Mouse (Mus musculus) hematopoietic stem cell, adult 5-6 weeks (primary cell): Measurements from ENCODE around the gene Gnai2. TPM values are rescaled to one million over a fixed set of nuclear protein-coding genes. Genes with fewer than 3 reads are reported as not detected.

Source experiments
- ATAC-seq, 2 experiments: fragments of 125-278 bp in 1 of 2; replicated peaks in 1 of 2; 2 replicates each; pipeline ENCODE4 v1.8.0; 2016 to 2017; ENCODE audit warnings: inconsistent platforms in 2 of 2, mild to moderate bottlenecking in 2 of 2, moderate number of reproducible peaks in 2 of 2, low read depth in 1 of 2, moderate TSS enrichment in 1 of 2; ENCODE audit not compliant: low FRiP score in 2 of 2, poor library complexity in 2 of 2, severe bottlenecking in 2 of 2, insufficient read depth in 1 of 2, low TSS enrichment in 1 of 2
- total RNA-seq: library from RNA; stranded (forward); fragments of 172-1452, 232-1000 nt; gene quantifications from 2 replicates; pipeline ENCODE4 v1.2.3, GENCODE M21; 2017

Gnai2 gene
- total RNA-seq, 1 experiment from 2014 or later, result 415 TPM

- ATAC-seq, result no peak
Measured at GRCm38 (mm10) chr9:107662342-107662741, 27.2 kb upstream of the Gnai2 start.

GRCm38 (mm10) chr9:107660777-107661176, 25.6 kb upstream of the Gnai2 start:
- ATAC-seq, result no peak

GRCm38 (mm10) chr9:107659961-107660360, 24.8 kb upstream of the Gnai2 start:
- ATAC-seq, result no peak

GRCm38 (mm10) chr9:107659551-107659950, 24.4 kb upstream of the Gnai2 start:
- no peak for ATAC-seq

- ATAC-seq, result no peak
Measured at GRCm38 (mm10) chr9:107658096-107658495, 22.9 kb upstream of the Gnai2 start.

- ATAC-seq, result no peak
Measured at GRCm38 (mm10) chr9:107657144-107657543, 22.0 kb upstream of the Gnai2 start.

- ATAC-seq, result no peak
Measured at GRCm38 (mm10) chr9:107654585-107654984, 19.4 kb upstream of the Gnai2 start.

GRCm38 (mm10) chr9:107653474-107653873, 18.3 kb upstream of the Gnai2 start:
- no peak for ATAC-seq

- no peak for ATAC-seq
Measured at GRCm38 (mm10) chr9:107650708-107651481, 15.7 kb upstream of the Gnai2 start.

GRCm38 (mm10) chr9:107650225-107650624, 15.1 kb upstream of the Gnai2 start:
- no peak for ATAC-seq

GRCm38 (mm10) chr9:107648767-107649166, 13.6 kb upstream of the Gnai2 start:
- ATAC-seq, result no peak

- ATAC-seq, result no peak
Measured at GRCm38 (mm10) chr9:107646975-107647374, 11.8 kb upstream of the Gnai2 start.

- ATAC-seq, result peak; percentile 52 to 74; a peak in 2 of 4 replicates
Measured at GRCm38 (mm10) chr9:107645577-107645976, 10.4 kb upstream of the Gnai2 start.

GRCm38 (mm10) chr9:107645153-107645510, 10.0 kb upstream of the Gnai2 start:
- ATAC-seq, result no peak

GRCm38 (mm10) chr9:107644495-107645152, 9.5 kb upstream of the Gnai2 start:
- peak; percentile 59 to 68 for ATAC-seq

GRCm38 (mm10) chr9:107643544-107644214, 8.5 kb upstream of the Gnai2 start:
- no peak for ATAC-seq

GRCm38 (mm10) chr9:107641666-107642065, 6.5 kb upstream of the Gnai2 start:
- ATAC-seq, result no peak

- ATAC-seq, result peak; percentile 58 to 61
Measured at GRCm38 (mm10) chr9:107640257-107640772, 5.1 kb upstream of the Gnai2 start.
